Mouse (Mus musculus) CD4-positive, CD25-positive, alpha-beta regulatory T cell, adult 2 months (primary cell): ENCODE results near the gene Arhgef38.

Experiments used
- DNase-seq: peaks from one replicate; pipeline ENCODE4 v3.0.0-alpha.2; 2012; ENCODE audit warnings: low read depth, low spot score

Arhgef38 gene

GRCm38 (mm10) chr3:133234821-133235295 is at the start of gene Arhgef38:
Gene Arhgef38, minus strand, starts transcription at chr3:133234949.
- no peak for DNase-seq

GRCm38 (mm10) chr3:133271887-133272286 is 37.1 kb upstream of the Arhgef38 start:
- peak; percentile 63 for DNase-seq

- no peak for DNase-seq
Observed at GRCm38 (mm10) chr3:133258860-133259259, 24.1 kb upstream of the Arhgef38 start.

- DNase-seq = no peak
Observed at GRCm38 (mm10) chr3:133255842-133256241, 21.1 kb upstream of the Arhgef38 start.

GRCm38 (mm10) chr3:133244027-133244426 is 9.3 kb upstream of the Arhgef38 start:
- DNase-seq = no peak

GRCm38 (mm10) chr3:133241916-133242315 is 7.2 kb upstream of the Arhgef38 start:
- no peak for DNase-seq

GRCm38 (mm10) chr3:133233993-133234392 is 756 bp downstream of the Arhgef38 start:
- no peak for DNase-seq

GRCm38 (mm10) chr3:133230427-133230826 is 4.3 kb downstream of the Arhgef38 start:
- no peak for DNase-seq

GRCm38 (mm10) chr3:133229594-133229993 is 5.2 kb downstream of the Arhgef38 start:
- no peak for DNase-seq

GRCm38 (mm10) chr3:133227258-133228012 is 7.3 kb downstream of the Arhgef38 start:
- DNase-seq = no peak

GRCm38 (mm10) chr3:133218501-133218900 is 16.2 kb downstream of the Arhgef38 start:
- DNase-seq = no peak

GRCm38 (mm10) chr3:133215198-133215819 is 19.4 kb downstream of the Arhgef38 start:
- no peak for DNase-seq

GRCm38 (mm10) chr3:133213434-133214114 is 21.2 kb downstream of the Arhgef38 start:
- DNase-seq = no peak

GRCm38 (mm10) chr3:133211324-133211723 is 23.4 kb downstream of the Arhgef38 start:
- no peak for DNase-seq

- DNase-seq = no peak
Observed at GRCm38 (mm10) chr3:133203713-133204112, 31.0 kb downstream of the Arhgef38 start.

GRCm38 (mm10) chr3:133202171-133202570 is 32.6 kb downstream of the Arhgef38 start:
- no peak for DNase-seq

GRCm38 (mm10) chr3:133188930-133189329 is 45.8 kb downstream of the Arhgef38 start:
- DNase-seq = no peak

GRCm38 (mm10) chr3:133187524-133187923 is 47.2 kb downstream of the Arhgef38 start:
- no peak for DNase-seq

- DNase-seq = no peak
Observed at GRCm38 (mm10) chr3:133176033-133176750, 58.6 kb downstream of the Arhgef38 start.

GRCm38 (mm10) chr3:133172291-133172690 is 62.5 kb downstream of the Arhgef38 start:
- DNase-seq = no peak

GRCm38 (mm10) chr3:133169737-133170136 is 65.0 kb downstream of the Arhgef38 start:
- DNase-seq = no peak

- no peak for DNase-seq
Observed at GRCm38 (mm10) chr3:133167550-133167949, 67.2 kb downstream of the Arhgef38 start.
